Mouse (Mus musculus): Measurements from ENCODE around the gene Hist1h3d. TPM values are rescaled to one million over a fixed set of nuclear protein-coding genes. Genes with fewer than 3 reads are reported as not detected.
A peak's percentile ranks its signal among the peaks of the same experiment; 100 is the strongest.

Hist1h3d gene
- polyA plus RNA-seq, 1 experiment from 2014 or later, result 13.2 TPM

GRCm38 (mm10) chr13:23576906-23577639, 1.5 kb downstream of the Hist1h3d start:
- WGBS, result 59% methylated on average over 6 of the region's 6 CpGs
- peak overlapping the region; percentile 85 for H3K9ac ChIP-seq (ENCODE audit: low read length)
- H3K4me1 ChIP-seq (ENCODE audit: control insufficient read depth, insufficient read depth, low read length), result peaks cover 7% of the 10 kb centered on the region; the same call in 1 of the 2 replicates
- H3K27ac ChIP-seq (replicated peaks; ENCODE audit: low read depth, low read length), result peak overlapping the region; percentile 94
- H3K36me3 ChIP-seq (ENCODE audit: control insufficient read depth, insufficient read depth, low read length), result no peaks in the 10 kb centered on the region
- no peaks in the 10 kb centered on the region for H3K9me3 ChIP-seq (ENCODE audit: control insufficient read depth, low read length)
- peak overlapping the region; percentile 69 for H3K4me2 ChIP-seq (ENCODE audit: low read depth, severe bottlenecking)
- ATAC-seq (ENCODE audit: insufficient number of reproducible peaks, low FRiP score, low TSS enrichment, low read depth), result no peak
- peak overlapping the region; percentile 45 for H3K4me3 ChIP-seq (ENCODE audit: low read depth, low read length)
- DNase-seq (ENCODE audit: low spot score), result peak; percentile 47
- H3K27me3 ChIP-seq (ENCODE audit: control insufficient read depth, insufficient read depth, low read length), result no peaks in the 10 kb centered on the region

- no peak overlapping the region for H3K27ac ChIP-seq (replicated peaks; ENCODE audit: low read depth, low read length)
- H3K27me3 ChIP-seq (ENCODE audit: control insufficient read depth, insufficient read depth, low read length), result no peaks in the 10 kb centered on the region
- no peaks in the 10 kb centered on the region for H3K36me3 ChIP-seq (ENCODE audit: control insufficient read depth, insufficient read depth, low read length)
- peaks cover 10% of the 10 kb centered on the region for H3K4me1 ChIP-seq (ENCODE audit: control insufficient read depth, insufficient read depth, low read length)
- H3K9me3 ChIP-seq (ENCODE audit: control insufficient read depth, low read length), result no peaks in the 10 kb centered on the region
- ATAC-seq (ENCODE audit: insufficient number of reproducible peaks, low FRiP score, low TSS enrichment, low read depth) (no peak), DNase-seq (ENCODE audit: low spot score) (no peak)
- H3K9ac ChIP-seq (ENCODE audit: low read length), result no peak overlapping the region
- H3K4me2 ChIP-seq (ENCODE audit: low read depth, severe bottlenecking), result no peak overlapping the region
- 97% methylated on average over 1 of the region's 1 CpGs for WGBS
- no peak overlapping the region for H3K4me3 ChIP-seq (ENCODE audit: low read depth, low read length)
These were observed 2.3 kb downstream of the Hist1h3d start for GRCm38 (mm10) chr13:23577835-23578234.

GRCm38 (mm10) chr13:23581408-23582218, 6.0 kb downstream of the Hist1h3d start, which contains the start of gene Hist1h4d:
TSS of gene Hist1h4d (plus strand) at chr13:23581598.
- H3K36me3 ChIP-seq (ENCODE audit: control insufficient read depth, insufficient read depth, low read length), result no peaks in the 10 kb centered on the region
- peaks cover 11% of the 10 kb centered on the region for H3K4me1 ChIP-seq (ENCODE audit: control insufficient read depth, insufficient read depth, low read length)
- peak; percentile 89 for ATAC-seq (ENCODE audit: insufficient number of reproducible peaks, low FRiP score, low TSS enrichment, low read depth)
- H3K4me2 ChIP-seq (ENCODE audit: low read depth, severe bottlenecking), result peak within 1 kb of the TSS; percentile 82
- H3K27ac ChIP-seq (replicated peaks; ENCODE audit: low read depth, low read length), result peak within 1 kb of the TSS; percentile 98
- no peaks in the 10 kb centered on the region for H3K27me3 ChIP-seq (ENCODE audit: control insufficient read depth, insufficient read depth, low read length)
- peak within 1 kb of the TSS; percentile 83 for H3K9ac ChIP-seq (ENCODE audit: low read length)
- WGBS, result 0% methylated on average over 41 of the region's 43 CpGs
- peak; percentile 99 for DNase-seq (ENCODE audit: low spot score)
- H3K9me3 ChIP-seq (ENCODE audit: control insufficient read depth, low read length), result no peaks in the 10 kb centered on the region
- H3K4me3 ChIP-seq (ENCODE audit: low read depth, low read length), result peak within 1 kb of the TSS; percentile 54

- peaks cover 9% of the 10 kb centered on the region; the same call in 1 of the 2 replicates for H3K4me1 ChIP-seq (ENCODE audit: control insufficient read depth, insufficient read depth, low read length)
These were observed 6.9 kb downstream of the Hist1h3d start for GRCm38 (mm10) chr13:23582219-23583056.

GRCm38 (mm10) chr13:23583387-23584068, 8.0 kb downstream of the Hist1h3d start:
- peak; percentile 32 for DNase-seq (ENCODE audit: low spot score)
- no peak overlapping the region for H3K4me3 ChIP-seq (ENCODE audit: low read depth, low read length)

More at GRCm38 (mm10) chr13:23582219-23583056, 6.9 kb downstream of the Hist1h3d start:
- H3K4me3 ChIP-seq (ENCODE audit: low read depth, low read length), result peak overlapping the region; percentile 54
- peak overlapping the region; percentile 83 for H3K9ac ChIP-seq (ENCODE audit: low read length)
- H3K27ac ChIP-seq (replicated peaks; ENCODE audit: low read depth, low read length), result peak overlapping the region; percentile 98
- 4% methylated on average over 6 of the region's 6 CpGs for WGBS
- ATAC-seq (ENCODE audit: insufficient number of reproducible peaks, low FRiP score, low TSS enrichment, low read depth), result no peak
- H3K4me2 ChIP-seq (ENCODE audit: low read depth, severe bottlenecking), result peak overlapping the region; percentile 82
- H3K36me3 ChIP-seq (ENCODE audit: control insufficient read depth, insufficient read depth, low read length), result no peaks in the 10 kb centered on the region
- H3K27me3 ChIP-seq (ENCODE audit: control insufficient read depth, insufficient read depth, low read length), result no peaks in the 10 kb centered on the region
- H3K9me3 ChIP-seq (ENCODE audit: control insufficient read depth, low read length), result no peaks in the 10 kb centered on the region
- DNase-seq (ENCODE audit: low spot score), result peak; percentile 58

GRCm38 (mm10) chr13:23584331-23584730, 8.8 kb downstream of the Hist1h3d start:
- Histone ChIP-seq H3K27me3 (ENCODE audit: control insufficient read depth, insufficient read depth, low read length) (no peaks in the 10 kb centered on the region), H3K4me1 (ENCODE audit: control insufficient read depth, insufficient read depth, low read length) (peaks cover 9% of the 10 kb centered on the region; the same call in 1 of the 2 replicates), H3K9ac (ENCODE audit: low read length) (peak overlapping the region; percentile 77), H3K36me3 (ENCODE audit: control insufficient read depth, insufficient read depth, low read length) (no peaks in the 10 kb centered on the region), H3K27ac (replicated peaks; ENCODE audit: low read depth, low read length) (peak overlapping the region; percentile 98), H3K4me3 (ENCODE audit: low read depth, low read length) (peak overlapping the region; percentile 39; the same call in 1 of the 2 replicates), H3K4me2 (ENCODE audit: low read depth, severe bottlenecking) (peak overlapping the region; percentile 70), H3K9me3 (ENCODE audit: control insufficient read depth, low read length) (no peaks in the 10 kb centered on the region)
- DNase-seq (ENCODE audit: low spot score) (peak; percentile 50), ATAC-seq (ENCODE audit: insufficient number of reproducible peaks, low FRiP score, low TSS enrichment, low read depth) (no peak)

More at GRCm38 (mm10) chr13:23583387-23584068, 8.0 kb downstream of the Hist1h3d start:
- Histone ChIP-seq H3K27me3 (ENCODE audit: control insufficient read depth, insufficient read depth, low read length) (no peaks in the 10 kb centered on the region), H3K9ac (ENCODE audit: low read length) (peak overlapping the region; percentile 17; the same call in 1 of the 2 replicates), H3K36me3 (ENCODE audit: control insufficient read depth, insufficient read depth, low read length) (no peaks in the 10 kb centered on the region), H3K4me2 (ENCODE audit: low read depth, severe bottlenecking) (no peak overlapping the region), H3K9me3 (ENCODE audit: control insufficient read depth, low read length) (no peaks in the 10 kb centered on the region), H3K4me1 (ENCODE audit: control insufficient read depth, insufficient read depth, low read length) (peaks cover 9% of the 10 kb centered on the region; the same call in 1 of the 2 replicates), H3K27ac (replicated peaks; ENCODE audit: low read depth, low read length) (peak overlapping the region; percentile 98)
- ATAC-seq (ENCODE audit: insufficient number of reproducible peaks, low FRiP score, low TSS enrichment, low read depth), result no peak

- ATAC-seq (ENCODE audit: insufficient number of reproducible peaks, low FRiP score, low TSS enrichment, low read depth), result no peak
- Histone ChIP-seq H3K9me3 (ENCODE audit: control insufficient read depth, low read length) (no peaks in the 10 kb centered on the region), H3K9ac (ENCODE audit: low read length) (peak overlapping the region; percentile 77), H3K4me3 (ENCODE audit: low read depth, low read length) (peak overlapping the region; percentile 39), H3K4me2 (ENCODE audit: low read depth, severe bottlenecking) (peak overlapping the region; percentile 70), H3K27ac (replicated peaks; ENCODE audit: low read depth, low read length) (peak overlapping the region; percentile 98), H3K4me1 (ENCODE audit: control insufficient read depth, insufficient read depth, low read length) (peaks cover 9% of the 10 kb centered on the region; the same call in 1 of the 2 replicates), H3K36me3 (ENCODE audit: control insufficient read depth, insufficient read depth, low read length) (no peaks in the 10 kb centered on the region), H3K27me3 (ENCODE audit: control insufficient read depth, insufficient read depth, low read length) (no peaks in the 10 kb centered on the region)
- peak; percentile 87 for DNase-seq (ENCODE audit: low spot score)
- WGBS, result under 1% methylated on average over 21 of the region's 21 CpGs
These were observed 9.5 kb downstream of the Hist1h3d start for GRCm38 (mm10) chr13:23585029-23585441.

Data from limb, embryonic 11.5 days (tissue).